Mouse (Mus musculus) frontal cortex, postnatal 36 days (tissue): ENCODE data around the gene Ptpro.

Source experiments
- DNase-seq, 2 experiments: peaks; one replicate each; pipeline ENCODE4 v3.0.0; 2022; ENCODE audit warnings: low spot score in 2 of 2

The Ptpro gene

GRCm38 (mm10) chr6:137294973-137295820 is 43.1 kb downstream of the Ptpro start:
- DNase-seq = no peak

- no peak for DNase-seq
These were observed 50.4 kb downstream of the Ptpro start for GRCm38 (mm10) chr6:137302561-137302960.

DNA sequence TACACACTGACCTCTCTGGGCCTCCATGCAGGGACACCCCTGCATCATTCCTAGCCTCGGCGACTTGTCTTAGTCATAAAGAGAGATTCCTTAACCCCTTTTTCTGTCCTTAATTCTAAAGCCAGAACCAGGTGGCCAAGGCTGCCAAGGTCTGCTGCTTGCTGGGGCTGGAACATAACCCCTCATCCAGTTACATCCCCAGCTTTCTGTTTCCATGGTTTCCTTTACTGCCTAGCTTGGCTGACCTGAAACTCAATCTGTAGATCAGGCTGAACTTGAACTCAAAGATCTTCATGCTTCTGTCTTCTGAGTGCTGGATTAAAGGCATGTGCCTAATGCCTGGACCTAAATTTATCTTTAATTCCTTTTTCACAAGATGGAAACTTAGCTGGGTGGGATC is 51.7 kb downstream of the Ptpro start:
- DNase-seq = no peak

- DNase-seq = no peak
These were observed 63.1 kb downstream of the Ptpro start for GRCm38 (mm10) chr6:137315265-137315664.

GRCm38 (mm10) chr6:137316358-137316757 is 64.2 kb downstream of the Ptpro start:
- DNase-seq = no peak

GRCm38 (mm10) chr6:137317509-137317908 is 65.4 kb downstream of the Ptpro start:
- DNase-seq = no peak

DNA sequence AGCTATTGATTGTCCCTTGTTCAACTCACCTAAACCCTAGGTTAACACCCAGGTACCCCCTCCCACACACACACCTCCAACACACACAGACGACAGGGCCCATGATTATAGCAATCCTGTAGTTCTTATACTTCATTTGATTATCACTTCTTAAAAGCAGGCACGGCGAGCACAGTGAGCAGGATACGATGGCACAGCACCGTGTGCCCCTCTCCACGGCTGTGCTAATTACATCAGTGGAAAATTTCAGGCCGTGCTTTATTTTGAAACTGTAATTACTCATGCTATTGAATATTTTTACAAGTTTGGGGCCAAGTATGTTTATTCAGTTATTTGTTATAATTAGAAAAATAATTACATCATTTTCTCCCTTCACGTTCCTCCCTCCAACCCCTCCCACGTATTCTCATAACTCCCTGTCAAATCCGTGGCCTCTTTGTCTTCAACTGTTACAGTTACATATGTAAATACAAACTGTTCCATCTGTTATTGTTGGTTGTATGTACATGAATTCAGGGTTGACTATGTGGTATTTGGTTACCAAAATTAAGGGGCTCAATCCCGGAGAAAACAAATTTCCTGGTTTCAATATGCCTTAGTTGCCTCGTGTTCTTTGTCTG is 66.2 kb downstream of the Ptpro start:
- no peak for DNase-seq

- no peak for DNase-seq
These were observed 67.5 kb downstream of the Ptpro start for GRCm38 (mm10) chr6:137319658-137320057.

DNA sequence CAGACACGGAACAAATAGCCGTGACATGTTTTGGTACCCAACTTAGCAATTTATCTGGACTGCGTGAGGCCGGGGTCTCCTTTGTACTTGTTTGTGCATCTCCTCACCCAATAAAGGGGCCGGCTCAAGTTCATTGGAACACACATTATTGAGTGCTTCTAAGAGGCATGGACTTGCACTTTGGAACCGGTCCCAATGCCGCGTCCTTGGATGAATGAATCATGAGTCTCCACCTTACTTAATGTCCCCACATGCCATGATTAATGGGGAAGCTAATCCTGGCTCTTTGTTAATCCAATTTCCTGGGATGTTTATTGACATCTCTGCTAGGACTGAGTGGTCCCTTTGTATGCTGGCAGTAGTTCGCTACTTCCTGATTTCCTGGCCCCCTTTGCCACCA is 75.6 kb downstream of the Ptpro start:
- DNase-seq = no peak

DNA sequence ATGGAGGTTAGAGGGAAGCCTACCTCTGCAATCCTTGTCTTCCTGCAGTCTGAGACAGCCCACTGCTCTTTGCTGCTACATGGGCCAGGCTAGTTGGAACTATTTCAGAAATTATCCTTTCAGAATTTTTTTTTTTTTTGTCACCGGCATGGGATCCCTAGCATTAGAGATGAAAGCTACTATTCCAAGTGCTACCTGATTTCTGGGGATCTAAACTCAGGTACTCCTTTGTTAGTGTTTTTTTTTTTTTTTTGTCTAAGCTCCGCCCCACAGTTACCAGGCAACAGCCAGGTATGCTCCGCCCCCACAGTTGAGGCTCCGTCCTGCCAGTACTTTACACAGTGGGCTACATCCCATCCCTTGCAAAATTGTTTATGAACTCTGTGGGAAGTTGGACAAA is 76.1 kb downstream of the Ptpro start:
- DNase-seq = no peak

DNA sequence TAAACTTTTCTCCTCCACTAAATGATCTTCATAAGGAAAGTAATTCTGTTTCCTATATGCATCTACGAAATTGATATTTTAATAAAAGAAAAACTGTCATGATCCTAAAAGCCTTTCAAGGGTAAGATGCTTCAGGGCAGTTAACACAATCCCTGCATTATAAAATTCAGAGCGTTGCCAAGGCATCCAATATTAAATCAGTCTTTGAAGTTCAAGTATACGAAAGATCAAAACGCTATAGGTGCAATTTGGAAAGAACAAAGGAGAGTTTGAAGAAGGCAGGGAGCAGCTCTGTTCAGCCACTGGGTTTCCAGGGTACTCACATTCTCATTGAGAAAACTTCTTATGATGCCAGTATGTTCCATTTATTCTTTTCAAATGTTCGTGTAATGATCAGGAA is 78.7 kb downstream of the Ptpro start:
- DNase-seq = no peak

GRCm38 (mm10) chr6:137331826-137332225 is 79.7 kb downstream of the Ptpro start:
- DNase-seq = no peak

DNA sequence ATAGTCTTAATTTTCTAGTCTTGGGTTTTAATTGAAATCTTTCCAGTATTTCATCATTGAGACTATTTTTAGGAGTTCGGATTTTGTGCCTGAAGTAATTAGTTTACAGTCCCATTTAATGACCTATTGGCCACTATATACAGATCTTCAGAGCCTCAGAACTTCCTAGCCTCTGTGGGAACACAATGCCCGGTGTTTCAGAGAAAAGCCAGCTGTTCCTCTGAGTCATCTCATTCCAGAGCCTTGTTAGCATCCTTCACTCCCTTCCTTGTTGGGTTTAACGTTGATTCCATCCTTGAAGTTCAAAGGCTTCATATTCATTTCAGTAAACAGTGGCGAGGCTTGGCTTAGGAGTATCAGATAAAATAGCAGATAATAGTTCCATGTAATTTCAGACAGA is 87.0 kb downstream of the Ptpro start:
- DNase-seq = no peak

DNA sequence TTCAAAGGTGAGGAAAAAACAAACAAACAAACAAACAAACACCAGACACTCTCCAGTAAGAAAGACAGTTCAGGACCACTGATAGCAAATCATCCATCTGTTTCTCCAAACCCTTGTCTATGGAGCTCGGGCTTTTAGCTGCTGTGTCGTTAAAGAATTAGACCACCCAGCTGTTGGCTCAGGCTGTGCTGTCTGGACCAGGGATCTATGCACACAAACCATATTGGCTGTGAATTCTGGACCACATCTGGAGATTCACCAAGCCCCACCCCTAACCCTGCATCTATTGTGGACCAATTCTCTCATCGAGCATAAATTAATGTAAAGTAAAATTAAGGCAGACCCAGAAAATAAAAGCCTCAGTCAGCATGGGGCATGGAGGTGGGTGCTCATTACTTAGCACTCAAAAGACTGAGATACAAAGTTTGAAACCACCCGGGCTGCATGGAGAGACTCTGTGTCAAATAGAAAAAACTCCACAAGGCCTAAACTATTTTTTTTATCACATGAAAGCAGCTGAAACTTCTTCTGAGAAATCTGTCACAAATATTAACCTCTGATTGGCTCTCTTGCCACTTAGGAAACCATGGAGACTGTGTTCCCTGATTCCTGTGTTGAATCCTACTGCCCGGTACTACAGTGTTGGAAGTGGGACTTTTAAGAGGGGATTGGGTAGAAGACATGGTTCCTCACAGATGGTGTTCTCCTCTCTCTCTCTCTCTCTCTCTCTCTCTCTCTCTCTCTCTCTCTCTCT is 91.7 kb downstream of the Ptpro start:
- no peak for DNase-seq

DNA sequence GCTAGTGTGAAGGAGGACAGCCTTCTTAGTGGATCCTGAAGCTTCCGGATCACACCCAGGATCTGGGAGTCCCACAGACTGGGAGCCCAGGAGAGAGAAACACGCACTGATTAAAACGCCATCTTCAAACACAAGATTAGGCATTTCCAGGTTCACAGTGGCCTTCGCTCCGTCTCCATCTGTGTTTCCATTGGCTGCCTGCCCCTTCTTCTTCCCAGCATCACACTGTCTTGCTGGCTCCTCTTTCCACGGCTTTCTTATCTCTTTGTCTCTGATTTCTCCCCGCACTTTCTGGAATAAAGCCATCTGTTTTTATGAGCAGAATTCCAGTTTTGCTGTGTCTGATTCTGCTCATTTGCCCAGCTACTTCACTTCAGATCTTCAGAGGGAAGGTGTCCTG is 108.0 kb downstream of the Ptpro start:
- DNase-seq = no peak

DNA sequence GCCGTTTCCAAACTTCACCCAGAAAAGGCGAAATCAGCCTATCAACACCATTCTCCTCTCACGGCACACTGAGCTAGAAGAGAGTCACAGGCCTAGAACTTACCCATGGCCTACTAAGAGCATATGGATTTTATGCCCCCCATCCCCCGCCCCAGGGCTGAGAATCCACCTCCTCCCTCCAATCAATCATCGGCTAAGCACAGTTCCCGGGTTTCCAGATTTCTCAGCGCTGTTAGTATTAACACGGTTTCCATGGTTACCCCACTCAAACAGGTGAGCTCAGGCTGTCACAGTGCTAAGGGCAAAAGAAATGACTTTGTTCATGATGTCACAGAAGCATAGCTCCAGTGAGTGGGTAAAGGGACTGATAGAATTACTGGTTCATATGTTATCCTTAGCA is 110.1 kb downstream of the Ptpro start:
- peak in 1 of 2 experiments; percentile 23 for DNase-seq

- peak; percentile 68 to 84 for DNase-seq
These were observed 112.6 kb downstream of the Ptpro start for GRCm38 (mm10) chr6:137364681-137365080.

DNA sequence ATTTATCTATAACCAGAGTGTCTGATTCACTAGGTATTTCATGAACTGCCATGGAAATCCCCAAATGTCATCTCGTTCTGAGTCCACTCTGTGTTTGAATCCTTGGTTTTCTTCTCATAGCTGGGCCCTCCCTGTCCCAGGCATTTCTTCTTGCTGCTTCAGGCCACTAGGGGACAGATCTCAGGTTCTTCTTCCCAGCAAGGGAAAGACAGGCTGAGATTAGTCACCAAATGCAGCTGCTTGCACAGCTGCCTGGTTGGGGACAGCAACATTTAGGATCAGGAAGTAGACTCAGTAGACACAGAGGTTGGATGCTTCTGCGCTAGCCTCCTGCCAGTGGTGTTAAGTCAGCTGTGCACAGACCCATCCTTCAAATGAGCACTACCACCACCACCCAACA is 113.5 kb downstream of the Ptpro start:
- DNase-seq = no peak

- DNase-seq = no peak
These were observed 118.6 kb downstream of the Ptpro start for GRCm38 (mm10) chr6:137370745-137371144.

DNA sequence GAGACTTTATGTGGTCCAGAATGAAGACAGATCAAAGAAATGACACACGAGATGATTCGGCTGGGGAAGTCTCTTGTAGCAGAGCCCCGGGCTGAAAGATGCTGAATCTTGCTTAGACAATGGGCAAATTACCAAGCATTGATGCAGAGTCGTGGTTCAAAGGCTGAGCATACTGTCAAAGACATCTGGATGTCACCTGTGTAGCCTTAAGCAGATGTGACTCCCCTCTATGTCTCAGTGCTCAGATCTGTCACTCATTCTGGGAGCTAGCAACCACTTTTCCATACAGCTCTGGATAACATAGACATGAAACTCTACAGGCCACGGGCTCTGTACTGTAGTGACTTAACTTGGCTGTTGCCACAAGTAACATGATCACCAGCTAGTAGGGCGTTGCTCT is 119.3 kb downstream of the Ptpro start:
- no peak for DNase-seq

GRCm38 (mm10) chr6:137373920-137374319 is 121.8 kb downstream of the Ptpro start:
- DNase-seq = no peak

DNA sequence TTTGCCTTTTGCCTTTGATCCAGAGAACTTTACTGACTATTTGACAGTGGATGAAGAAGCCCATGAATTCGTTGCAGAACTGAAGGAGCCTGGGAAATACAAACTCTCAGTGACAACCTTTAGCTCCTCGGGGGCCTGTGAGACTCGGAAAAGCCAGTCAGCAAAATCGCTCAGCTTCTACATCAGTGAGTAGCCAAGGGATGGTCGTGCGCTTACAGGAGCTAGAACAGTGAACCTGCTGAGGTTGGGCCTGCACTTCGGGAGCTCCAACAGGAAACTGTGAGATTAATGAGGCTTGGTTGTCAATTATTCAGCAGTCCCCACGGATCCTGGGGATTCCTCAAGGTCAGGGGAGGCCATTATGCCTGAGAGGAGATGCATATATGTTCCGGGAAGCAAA is 130.4 kb downstream of the Ptpro start:
- DNase-seq = no peak

- DNase-seq = no peak
These were observed 134.2 kb downstream of the Ptpro start for GRCm38 (mm10) chr6:137386344-137386743.
